Mouse (Mus musculus) embryo, embryonic 10 days (tissue): ENCODE data around the gene Tmem258.
"Not testable (repeated sequence)": the region's sequence is repeated elsewhere in the genome, so short reads cannot be mapped to it uniquely, and the experiment has no call there.

ENCODE experiments used
- DNase-seq: peaks from one replicate; pipeline ENCODE4 v3.0.0-alpha.2; 2015; ENCODE audit warnings: low spot score

Gene Tmem258

DNA sequence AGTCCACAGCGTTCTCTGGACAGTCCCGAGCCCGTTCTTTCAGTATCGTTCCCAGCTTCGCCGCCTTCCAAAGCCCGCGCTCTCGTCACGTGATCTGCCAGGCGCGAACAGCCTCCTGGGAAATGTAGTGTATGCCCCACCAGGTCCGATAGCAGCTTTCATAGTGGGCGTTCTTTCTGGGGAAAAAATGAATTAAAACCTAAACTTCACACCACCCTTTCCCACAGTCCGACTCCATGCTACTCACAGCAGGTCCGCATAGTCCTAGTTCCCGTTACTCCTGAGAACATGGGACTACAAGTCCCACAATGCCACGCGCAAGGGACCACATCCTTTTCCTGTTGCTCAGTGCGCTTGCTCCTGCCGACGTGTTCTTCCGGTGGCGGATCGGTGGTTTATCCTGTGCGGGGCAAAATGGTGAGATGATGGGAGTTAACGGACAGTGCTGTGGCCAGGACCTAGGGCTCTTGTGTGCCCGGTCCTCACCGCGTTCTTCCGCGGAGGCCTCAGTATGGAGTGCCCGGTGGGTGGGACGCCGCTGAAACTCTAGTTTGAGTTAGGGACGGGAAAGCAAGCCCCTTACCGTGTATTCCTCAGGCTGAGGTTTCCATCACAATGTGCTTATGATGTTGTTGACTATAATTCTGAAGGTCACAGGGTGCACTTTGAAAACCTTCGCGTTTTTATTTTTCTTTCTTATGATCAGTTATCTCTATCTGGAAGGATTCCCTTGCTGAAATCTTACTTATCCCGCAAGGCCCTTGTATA is at the start of gene Tmem258, which contains the start of gene Fen1:
Tmem258 (plus strand) TSS at position 167 of the 768 bp plus-strand sequence.
Fen1 (minus strand) TSS at position 322 of the 768 bp plus-strand sequence.
- peak; percentile 94 for DNase-seq

DNA sequence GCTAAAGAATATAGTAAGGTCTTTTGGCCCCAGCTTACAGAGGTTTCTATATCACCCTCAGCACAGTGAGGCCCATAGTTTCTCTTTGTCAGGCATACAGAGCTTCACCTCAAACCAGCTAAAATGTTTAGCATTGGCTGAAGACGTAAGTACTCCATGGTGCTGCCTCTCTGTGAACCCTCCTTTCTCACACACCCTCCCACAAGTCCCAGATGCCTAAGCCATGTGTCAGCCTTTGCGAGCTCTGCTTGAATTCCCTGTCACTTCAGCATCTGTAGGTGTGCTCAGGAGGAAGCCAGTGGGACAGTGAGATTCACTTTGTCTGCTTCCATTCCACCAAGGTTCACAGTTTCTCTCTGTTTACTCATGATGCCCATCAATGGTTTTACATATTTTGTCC is 46.1 kb upstream of the Tmem258 start:
- no peak for DNase-seq

DNA sequence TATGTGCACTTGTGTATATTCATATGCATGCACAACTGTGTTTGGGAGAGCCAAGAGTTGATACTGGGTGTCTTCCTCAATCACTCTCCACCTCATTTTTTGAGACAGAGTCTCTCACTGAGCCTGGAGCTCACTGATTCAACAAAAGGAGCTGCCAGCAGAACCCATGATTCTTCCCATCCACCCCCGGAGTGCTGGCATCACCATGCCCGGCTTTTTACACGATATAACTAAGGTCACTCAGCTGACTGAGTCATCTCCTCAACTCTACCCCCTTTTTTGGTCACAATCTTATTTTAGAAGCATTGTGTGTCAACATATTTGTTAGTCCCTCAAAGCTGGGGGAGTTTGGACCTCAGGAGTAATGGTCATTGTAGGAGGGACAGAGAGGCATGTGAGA is 39.9 kb upstream of the Tmem258 start:
- no peak for DNase-seq

DNA sequence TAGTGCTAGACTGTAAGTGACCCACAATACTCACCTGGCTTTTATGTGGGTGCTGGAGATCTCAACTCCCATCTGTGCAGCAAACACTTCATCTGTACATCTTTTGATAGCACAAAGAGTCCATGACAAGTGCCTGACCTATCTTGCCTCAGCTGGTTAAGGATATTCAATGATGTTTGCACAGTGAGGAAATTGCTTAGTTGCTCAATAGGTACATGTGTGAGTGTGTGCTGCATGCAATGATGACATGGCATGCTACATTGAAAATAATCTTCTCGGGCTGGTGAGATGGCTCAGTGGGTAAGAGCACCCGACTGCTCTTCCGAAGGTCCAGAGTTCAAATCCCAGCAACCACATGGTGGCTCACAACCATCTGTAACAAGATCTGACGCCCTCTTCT is 37.9 kb upstream of the Tmem258 start:
- DNase-seq = not testable (repeated sequence)

DNA sequence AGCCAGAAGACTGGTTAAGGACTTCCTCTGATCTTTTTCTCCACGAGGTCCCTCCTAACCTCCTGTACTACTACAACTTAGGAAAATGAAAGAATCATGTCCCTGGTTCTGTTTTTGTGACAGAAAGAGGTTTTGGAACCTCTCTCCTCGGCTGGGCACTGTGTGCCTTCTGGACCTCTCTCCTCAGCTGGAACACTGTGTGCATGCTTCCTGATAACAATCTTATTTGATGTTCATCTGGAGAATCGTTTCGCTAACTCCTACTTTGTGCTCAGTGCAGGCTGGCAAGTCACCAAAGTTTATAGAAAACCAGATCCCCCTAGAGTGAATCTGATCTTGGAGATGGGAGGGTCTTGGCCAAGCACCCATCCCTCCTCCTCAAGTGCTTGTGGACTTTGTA is 36.7 kb upstream of the Tmem258 start:
- DNase-seq = no peak

DNA sequence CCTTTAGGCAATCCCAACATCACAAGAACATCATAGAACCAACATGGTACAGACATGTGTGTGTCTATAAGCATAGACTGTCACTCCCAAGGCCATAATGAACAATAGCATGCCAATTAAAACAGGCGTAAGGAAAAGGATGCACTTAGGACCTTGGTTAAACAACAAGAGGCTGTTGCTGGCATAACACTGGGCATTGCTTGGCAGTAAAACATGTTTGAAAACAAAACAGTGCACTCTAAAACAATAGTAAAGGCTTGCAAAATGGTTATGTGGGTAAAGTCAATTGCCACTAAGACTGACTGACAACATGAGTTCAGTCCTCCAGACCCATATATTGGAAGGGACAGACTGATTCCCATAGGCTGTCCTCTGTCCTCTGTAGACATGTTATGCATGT is 35.9 kb upstream of the Tmem258 start:
- DNase-seq = no peak

DNA sequence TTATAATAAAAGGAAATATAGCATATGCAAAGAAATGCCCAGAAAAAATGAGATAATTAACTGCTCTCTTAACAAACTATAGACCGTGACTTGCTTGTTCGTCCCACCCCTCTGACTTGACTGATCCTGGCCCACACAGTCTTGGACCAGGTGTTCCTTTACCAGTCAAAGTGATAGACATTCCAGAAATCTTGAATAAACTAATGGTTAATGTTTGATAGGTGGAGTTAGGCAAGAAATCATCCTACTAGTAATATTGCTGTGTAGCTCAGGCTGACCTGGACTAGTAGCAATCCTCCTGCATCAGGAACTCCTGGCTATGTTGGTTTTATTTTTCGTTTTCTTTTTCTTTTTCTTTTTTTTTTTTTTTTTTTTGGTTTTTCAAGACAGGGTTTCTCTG is 35.4 kb upstream of the Tmem258 start:
- no peak for DNase-seq

DNA sequence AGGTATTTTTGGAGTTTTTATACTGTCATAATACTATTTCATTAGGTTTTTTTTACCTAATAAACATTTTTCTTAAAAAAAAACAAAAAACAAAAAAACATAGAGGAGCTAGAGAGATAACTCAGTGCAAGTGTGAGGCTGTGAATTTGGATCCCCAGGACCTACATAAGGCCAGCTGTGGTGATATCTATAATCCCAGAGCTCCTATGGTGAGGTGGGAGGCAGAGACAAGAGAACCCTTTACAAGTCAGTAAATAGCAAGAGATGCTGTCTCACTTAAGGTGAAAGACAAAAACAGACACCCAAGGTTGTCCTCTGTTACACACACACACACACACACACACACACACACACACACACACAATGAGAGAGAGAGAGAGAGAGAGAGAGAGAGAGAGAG is 34.6 kb upstream of the Tmem258 start:
- no peak for DNase-seq

DNA sequence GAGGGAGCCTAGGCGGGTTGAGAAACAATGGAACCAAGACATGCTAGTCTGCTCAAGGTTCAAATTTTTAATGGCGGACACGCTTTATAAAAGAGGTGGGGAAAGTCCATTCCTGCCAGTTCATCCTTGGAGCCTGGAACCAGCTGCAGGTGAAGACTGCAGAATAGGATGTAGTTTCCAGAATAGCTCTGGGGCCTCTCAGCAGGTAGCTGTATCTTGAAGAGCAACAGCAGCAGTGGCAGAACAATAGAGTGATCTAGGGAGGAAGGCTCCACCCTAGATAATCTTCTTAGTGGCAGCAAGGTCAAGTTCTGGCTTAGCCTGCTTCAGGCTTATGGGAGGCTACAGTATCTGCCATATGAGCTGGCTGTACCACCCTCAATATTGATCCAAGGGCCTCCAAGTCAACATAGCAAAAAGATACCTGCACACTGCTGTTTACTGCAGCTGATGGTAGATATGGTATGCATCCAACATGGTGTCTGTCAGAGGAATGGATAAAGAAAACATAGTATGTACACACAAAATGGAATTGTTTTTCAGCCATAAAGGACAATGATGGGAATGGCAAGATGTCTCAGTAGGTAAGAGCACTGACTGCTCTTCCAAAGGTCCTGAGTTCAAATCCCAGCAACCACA is 34.0 kb upstream of the Tmem258 start:
- not testable (repeated sequence) for DNase-seq

DNA sequence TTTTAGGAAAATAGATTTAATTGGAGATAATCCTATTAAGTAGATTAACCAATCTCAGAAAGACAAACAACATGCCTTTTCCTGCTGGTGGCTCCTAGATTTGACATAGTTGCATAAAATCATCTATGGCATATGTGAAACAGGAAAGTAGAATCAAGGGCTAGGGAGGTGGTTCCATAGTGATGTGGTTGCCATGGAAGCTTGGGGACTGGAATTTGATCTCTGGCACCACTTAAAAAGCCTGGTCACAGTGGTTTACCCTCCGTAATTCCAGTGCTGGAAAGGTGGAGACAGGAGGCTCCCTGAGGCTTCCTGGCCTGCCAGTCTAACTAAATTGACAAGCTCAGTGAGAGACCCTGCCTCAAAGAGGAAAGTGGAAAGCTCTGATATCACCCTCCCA is 33.3 kb upstream of the Tmem258 start:
- DNase-seq = no peak

DNA sequence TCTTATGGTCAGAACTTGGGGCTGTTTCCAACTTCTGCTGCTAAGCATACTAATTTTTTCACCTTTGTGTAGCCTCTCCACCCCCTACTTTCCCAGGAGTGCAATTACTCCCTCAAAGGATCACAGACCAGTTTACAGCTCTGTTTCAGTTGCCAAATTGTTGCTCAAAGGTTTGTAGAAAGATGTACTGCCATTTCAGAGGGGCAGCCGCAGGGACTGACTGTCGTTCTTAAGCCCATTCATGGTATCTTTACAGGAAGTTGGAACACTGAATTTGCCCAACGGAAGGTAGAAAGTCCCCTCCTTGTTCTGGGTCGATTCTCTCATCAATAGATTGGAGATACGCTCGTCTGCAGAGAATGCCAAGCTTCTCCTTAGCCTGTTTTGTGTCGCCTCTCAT is 32.5 kb upstream of the Tmem258 start:
- DNase-seq = no peak

DNA sequence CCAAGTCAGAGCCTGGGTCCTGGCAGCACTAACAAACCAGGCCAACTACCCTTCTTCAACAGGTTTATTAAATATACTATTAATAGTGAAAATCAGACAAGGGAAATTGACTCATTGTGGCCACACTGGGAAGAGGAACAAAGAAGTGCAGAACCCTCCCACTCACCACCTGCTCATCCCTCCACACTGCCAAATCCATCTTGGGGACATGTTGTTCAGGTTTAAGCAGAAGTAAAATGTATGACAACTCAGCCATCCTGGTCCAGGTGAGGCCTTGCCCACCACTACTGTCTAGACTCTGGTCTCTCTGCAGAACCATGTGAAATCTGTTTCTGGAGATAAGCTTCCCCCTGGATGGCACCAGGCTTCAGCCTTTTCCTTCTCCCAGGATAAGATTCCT is 32.0 kb upstream of the Tmem258 start:
- DNase-seq = no peak

DNA sequence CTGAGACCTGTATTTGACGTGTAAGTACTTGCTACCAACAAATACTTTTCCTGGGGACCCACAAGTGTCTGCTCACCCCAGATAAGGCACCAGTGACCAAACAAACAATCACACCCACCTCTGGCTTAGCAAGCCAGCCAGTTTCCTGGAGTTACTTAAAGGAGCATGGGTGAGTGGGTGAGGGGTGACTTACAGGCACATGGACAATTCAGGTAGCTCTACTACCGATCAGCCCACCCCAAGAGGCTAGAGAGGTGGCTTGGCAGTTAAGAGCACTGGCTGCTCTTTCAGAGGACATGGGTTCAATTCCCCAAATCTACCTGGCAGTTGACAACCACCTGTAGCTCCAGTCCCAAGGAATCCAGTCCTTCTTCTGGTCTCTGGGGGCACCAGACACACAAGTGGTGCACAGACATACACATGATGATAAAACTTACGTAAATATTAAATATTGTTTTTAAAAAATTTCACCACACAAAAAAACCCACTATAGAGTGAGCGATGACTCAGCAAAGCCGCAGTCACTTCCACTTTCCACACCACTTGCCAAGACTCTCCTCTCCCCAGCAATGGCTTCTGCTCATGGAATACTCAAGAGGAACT is 30.6 kb upstream of the Tmem258 start:
- DNase-seq = no peak

DNA sequence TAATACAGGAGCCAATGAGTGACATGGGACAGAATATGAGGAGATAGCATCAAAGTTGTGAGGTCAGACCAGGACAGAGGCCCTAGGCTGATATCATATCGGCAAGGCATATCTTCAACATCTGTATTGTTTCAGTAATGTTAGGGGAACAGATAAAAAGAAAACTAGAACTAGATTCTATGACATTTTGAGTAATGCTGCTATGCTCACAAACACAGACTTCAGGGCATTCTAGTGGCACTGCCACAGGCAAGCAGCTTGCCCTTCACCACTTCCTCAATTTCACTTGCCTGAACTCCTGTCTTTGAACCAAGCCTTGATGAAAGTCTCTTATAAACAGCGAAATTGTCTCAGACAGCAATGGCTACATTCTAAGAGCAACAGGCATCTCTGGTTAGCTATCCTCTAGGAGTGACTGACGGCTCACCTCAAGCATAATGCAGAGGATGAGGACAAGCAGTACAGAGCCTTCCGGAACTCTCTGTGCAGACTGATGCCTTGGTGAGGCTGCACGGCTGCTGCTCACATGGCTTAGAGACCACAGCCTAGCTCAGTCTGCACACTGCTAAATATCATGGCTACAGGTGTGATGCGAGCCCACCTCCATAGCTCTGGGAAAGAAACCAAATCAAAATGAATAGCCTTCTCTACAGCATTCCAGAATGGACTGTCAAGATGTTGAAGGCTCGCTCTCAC is 29.8 kb upstream of the Tmem258 start:
- DNase-seq = no peak

DNA sequence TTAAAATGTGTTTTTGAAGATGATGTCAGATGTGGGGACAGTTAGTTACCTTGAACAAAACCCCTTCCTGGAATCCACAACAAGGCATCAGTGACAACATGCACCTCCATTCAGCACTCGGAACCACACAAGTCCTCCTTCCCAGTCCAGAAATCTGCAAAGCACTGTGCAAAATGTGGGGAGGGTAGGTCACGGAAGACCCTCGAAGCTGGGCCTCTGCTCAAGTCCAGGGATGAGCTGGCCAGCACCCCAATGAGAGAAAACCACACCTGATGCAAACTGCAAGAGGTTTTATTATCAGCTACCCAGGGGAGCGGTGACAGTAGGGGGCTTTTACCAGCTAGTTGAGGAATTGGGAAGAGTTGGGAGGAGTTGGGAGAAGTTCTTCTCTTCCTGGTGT is 28.9 kb upstream of the Tmem258 start:
- DNase-seq = no peak

DNA sequence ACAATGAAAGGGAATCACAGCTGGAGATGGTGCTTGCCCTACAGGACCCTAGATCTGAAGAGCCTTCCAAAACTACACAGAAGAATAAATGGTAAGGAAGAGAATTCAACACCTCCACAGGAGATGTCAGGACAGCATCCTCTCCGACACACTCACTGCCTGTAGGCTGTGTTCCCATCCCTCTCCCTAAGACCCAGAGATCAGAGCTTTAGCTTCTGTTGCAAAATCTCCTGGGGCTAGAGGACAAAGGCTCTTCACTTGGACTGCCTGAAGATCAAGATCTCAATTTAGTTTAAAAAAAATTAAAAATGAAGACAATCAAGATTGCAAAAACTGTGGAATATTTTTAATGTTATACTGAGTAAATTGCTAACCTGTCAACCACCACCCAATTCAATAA is 27.3 kb upstream of the Tmem258 start:
- no peak for DNase-seq

DNA sequence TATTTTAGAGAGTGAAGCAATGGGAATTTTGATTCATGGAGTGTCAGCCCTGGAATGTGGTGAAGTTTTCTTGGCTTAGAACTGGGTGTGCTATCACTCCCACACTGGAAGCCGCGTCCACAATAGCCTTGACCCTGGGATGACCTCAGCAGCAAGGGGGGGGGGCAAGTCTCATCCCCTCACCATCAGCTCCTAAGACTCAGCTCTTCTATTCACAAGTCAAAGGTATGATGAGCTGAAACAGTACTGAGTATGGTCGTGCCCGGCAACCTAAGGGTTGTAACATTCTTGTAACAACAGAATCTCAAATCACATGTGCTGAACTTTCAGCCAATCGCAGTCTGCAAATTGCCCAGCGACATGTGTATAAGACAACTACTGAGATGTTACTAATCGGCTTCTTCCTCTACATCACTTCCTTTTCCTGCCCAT is 26.9 kb upstream of the Tmem258 start:
- DNase-seq = no peak

DNA sequence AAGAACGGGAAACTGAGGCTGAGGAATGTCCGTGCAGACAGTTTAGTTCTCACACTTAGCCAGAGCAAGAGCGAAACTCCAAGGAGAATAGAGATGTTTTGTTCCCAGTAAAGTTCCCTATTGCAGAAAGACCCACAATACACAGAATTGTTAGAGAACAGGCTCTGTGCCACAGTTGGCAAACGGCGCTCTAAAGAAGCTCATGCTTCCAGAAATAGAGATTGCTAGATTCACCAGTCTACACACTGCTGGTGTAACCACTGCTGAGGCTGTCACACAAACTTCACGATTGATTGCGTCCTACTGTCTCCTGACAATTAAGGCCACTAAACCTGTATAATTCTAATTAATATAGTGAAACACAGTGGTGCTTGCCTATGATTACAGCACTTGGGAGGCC is 22.6 kb upstream of the Tmem258 start:
- DNase-seq = no peak

DNA sequence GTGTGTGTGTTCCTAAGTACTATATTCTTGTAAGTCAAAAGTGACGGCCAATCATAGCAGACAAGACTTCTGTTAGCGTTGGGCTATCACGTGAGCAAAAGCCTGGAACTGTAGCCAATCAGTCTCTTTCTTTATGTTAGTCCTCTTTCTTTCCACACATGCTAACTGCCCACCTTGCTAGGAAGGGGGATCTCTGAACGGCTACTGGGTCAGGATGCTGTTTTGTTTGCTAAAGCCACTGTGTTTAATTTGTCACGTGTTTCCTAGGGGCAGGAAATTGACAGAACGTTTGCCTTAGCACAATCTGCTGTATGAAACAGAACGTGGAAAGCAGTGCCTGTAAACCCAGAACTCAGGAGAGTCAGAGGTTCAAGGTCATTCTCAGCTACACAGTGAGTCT is 21.7 kb upstream of the Tmem258 start:
- DNase-seq = no peak

DNA sequence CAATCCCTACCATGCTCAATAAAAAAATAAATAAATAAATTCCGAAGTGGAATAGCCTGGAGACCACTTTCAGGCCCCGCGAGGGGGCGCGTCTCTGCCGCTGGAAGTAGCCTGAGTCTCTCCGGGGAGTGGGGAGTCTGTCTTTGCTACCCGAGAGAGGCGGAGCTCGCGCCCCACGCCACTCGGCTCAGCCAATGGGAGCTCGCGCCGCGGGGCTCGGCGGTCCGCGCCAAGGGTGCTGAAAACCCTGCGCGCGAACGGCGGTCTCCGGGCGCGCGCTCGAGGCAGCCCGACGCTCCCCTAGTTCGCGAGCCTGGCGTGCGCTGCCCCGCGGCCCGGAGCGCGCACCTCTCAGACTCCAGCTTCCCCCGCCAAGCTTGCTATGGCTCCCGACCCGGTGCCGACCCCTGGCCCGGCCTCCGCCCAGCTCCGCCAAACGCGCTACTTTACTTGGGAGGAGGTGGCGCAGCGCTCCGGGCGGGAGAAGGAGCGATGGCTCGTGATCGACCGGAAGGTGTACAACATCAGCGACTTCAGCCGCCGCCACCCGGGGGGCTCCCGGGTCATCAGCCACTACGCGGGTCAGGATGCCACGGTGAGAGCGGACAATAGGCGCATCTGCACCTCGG is 21.0 kb upstream of the Tmem258 start, which contains the start of gene Fads1:
Fads1 (plus strand) TSS at position 219 of the 629 bp plus-strand sequence.
- DNase-seq = peak; percentile 96

DNA sequence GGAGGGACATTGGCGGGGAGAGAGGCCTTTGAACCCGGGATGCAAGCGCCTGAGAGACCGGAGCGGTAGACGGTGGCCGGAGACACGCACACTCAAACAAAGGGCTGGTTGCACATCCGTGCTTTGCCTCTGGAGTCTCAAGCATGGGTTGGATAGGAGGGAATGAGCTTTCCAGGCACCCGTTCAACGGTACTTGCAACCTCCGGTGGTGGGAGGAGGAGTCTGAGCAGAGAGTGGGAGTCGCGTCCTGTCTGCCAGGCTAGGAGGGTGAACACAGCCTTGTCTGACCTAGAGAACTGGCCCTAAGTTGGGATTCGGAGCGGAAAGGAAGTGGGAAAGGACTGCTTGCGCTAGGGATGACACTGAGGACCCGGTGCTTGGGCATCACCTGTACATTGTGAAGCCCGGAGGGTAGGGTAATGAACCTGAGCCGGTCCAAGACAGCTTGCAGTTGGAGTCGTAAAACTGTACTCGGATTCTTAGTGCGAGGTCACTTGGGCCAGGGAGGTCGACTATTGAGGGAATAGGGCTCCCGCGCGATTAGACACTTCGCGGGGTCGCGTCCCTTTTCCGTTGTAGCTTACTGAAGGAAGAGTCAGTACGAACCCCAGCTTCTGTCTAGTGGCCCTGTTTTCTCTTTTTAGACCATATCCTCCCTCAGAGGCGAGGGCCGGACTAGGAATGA is 20.4 kb upstream of the Tmem258 start:
- DNase-seq = peak; percentile 83

DNA sequence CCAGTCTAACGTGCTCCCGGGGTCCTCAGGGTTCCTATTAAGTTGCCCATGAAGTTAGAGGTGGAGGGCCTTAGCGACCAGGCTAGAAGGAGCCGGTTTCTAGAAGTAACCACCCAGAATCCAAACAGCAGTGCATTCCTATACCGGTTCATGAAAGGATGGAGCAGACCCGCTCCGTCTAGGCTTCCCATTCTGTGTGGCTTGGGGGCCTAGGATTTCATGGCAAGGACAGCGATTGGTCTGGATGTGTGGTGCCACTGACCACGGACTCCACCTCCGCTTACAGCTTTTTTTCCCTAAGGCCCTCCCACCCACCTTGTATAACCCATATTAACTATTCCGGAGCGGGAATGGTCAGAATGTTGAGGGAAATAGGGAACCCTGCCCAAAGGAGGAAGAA is 19.7 kb upstream of the Tmem258 start:
- DNase-seq = peak; percentile 70
